Mouse (Mus musculus): ENCODE data around the gene Glb1l2.

Glb1l2 gene

GRCm38 (mm10) chr9:26805935-26806666 lies at the start of gene Glb1l2:
Gene Glb1l2 (minus strand): TSS chr9:26806468.
- DNase-seq (ENCODE audit: low spot score) = peak; percentile 97

- peak; percentile 16 for DNase-seq (ENCODE audit: low spot score)
Observed at GRCm38 (mm10) chr9:26831089-26831488, 24.8 kb upstream of the Glb1l2 start.

- DNase-seq (ENCODE audit: low spot score) = no peak
Observed at GRCm38 (mm10) chr9:26819942-26820341, 13.7 kb upstream of the Glb1l2 start.

- DNase-seq (ENCODE audit: low spot score) = no peak
Observed at GRCm38 (mm10) chr9:26808735-26809134, 2.5 kb upstream of the Glb1l2 start.

- DNase-seq (ENCODE audit: low spot score) = no peak
Observed at GRCm38 (mm10) chr9:26804321-26804720, 1.9 kb downstream of the Glb1l2 start.

GRCm38 (mm10) chr9:26800357-26800756 lies 5.9 kb downstream of the Glb1l2 start:
- DNase-seq (ENCODE audit: low spot score) = no peak

- DNase-seq (ENCODE audit: low spot score) = no peak
Observed at GRCm38 (mm10) chr9:26798731-26799130, 7.5 kb downstream of the Glb1l2 start.

- peak; percentile 33 for DNase-seq (ENCODE audit: low spot score)
Observed at GRCm38 (mm10) chr9:26798205-26798604, 8.1 kb downstream of the Glb1l2 start.

GRCm38 (mm10) chr9:26792829-26793228 lies 13.4 kb downstream of the Glb1l2 start:
- DNase-seq (ENCODE audit: low spot score) = peak; percentile 44

- peak; percentile 24 for DNase-seq (ENCODE audit: low spot score)
Observed at GRCm38 (mm10) chr9:26783414-26783975, 22.8 kb downstream of the Glb1l2 start.

GRCm38 (mm10) chr9:26778421-26778820 lies 27.8 kb downstream of the Glb1l2 start:
- DNase-seq (ENCODE audit: low spot score) = no peak

- peak; percentile 31 for DNase-seq (ENCODE audit: low spot score)
Observed at GRCm38 (mm10) chr9:26776122-26776902, 30.0 kb downstream of the Glb1l2 start.

- DNase-seq (ENCODE audit: low spot score) = no peak
Observed at GRCm38 (mm10) chr9:26775700-26776099, 30.6 kb downstream of the Glb1l2 start.

- DNase-seq (ENCODE audit: low spot score) = no peak
Observed at GRCm38 (mm10) chr9:26768181-26768580, 38.1 kb downstream of the Glb1l2 start.

- DNase-seq (ENCODE audit: low spot score) = no peak
Observed at GRCm38 (mm10) chr9:26762477-26762876, 43.8 kb downstream of the Glb1l2 start.

GRCm38 (mm10) chr9:26760576-26760975 lies 45.7 kb downstream of the Glb1l2 start:
- no peak for DNase-seq (ENCODE audit: low spot score)

- no peak for DNase-seq (ENCODE audit: low spot score)
Observed at GRCm38 (mm10) chr9:26760081-26760480, 46.2 kb downstream of the Glb1l2 start.

GRCm38 (mm10) chr9:26748893-26749292 lies 57.4 kb downstream of the Glb1l2 start:
- DNase-seq (ENCODE audit: low spot score) = no peak

GRCm38 (mm10) chr9:26747121-26747520 lies 59.1 kb downstream of the Glb1l2 start:
- DNase-seq (ENCODE audit: low spot score) = no peak

GRCm38 (mm10) chr9:26742817-26743216 lies 63.5 kb downstream of the Glb1l2 start:
- DNase-seq (ENCODE audit: low spot score) = no peak

GRCm38 (mm10) chr9:26737116-26737515 lies 69.2 kb downstream of the Glb1l2 start:
- no peak for DNase-seq (ENCODE audit: low spot score)

GRCm38 (mm10) chr9:26733986-26734385 lies 72.3 kb downstream of the Glb1l2 start:
- DNase-seq (ENCODE audit: low spot score) = no peak
